Comparison of ENCODE assay signal across 8 mouse cellular contexts in the genomic region with DNA sequence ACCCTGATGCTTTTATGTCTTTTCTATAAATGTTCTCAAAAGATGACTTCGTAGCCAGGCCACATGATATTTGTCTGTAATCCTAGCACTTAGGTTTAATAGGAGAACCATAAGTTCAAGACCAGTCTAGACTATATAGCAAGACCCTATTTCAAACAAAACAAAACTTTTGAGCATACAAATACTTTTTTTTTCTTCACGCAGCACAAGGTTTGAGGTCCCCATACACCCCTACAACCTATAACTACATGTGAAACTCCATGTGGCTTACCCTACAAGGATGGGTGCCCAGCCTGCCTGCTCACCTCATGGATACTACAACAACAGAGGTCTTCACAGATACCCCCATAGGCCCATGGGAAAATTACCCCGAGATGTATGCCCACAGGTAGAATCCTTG. TPM values are rescaled to one million over a fixed set of nuclear protein-coding genes. Genes with fewer than 3 reads are reported as not detected.
A peak's percentile ranks its signal among the peaks of the same experiment; 100 is the strongest.
DNase-seq lines count a peak whose midpoint lies in the region; ATAC-seq lines count a peak whose summit lies in the region.
"Had no signal": no experiment of that assay in that cellular context is flagged by ENCODE, and none has a peak within 500 bp of the region (broad histone marks: within the 10 kb centered on the region; RNA-seq: fewer than 3 reads in every experiment).

No protein-coding gene starts in this region.

- ATAC-seq in megakaryocyte, adult 5-6 weeks (ENCODE audit: poor library complexity, severe bottlenecking): no peak
- ATAC-seq in forebrain, embryonic 15.5 days (replicated peaks): peak; percentile 29
- ATAC-seq in liver, embryonic 11.5 days (replicated peaks; ENCODE audit: low FRiP score): peak; percentile 30
- 0 out of 2 replicates have a peak, but pooled peaks have one; percentile 2 for ATAC-seq in stomach, embryonic 16.5 days (ENCODE audit: insufficient read depth, low FRiP score)

- no peak for DNase-seq in liver, embryonic 11.5 days (ENCODE audit: low spot score)
- DNase-seq in thymus, postnatal 14 days: no peak
- no peak for DNase-seq in adrenal gland, adult 2 months

- H3K36me3 ChIP-seq in megakaryocyte, embryonic 14.5 days (replicated peaks; ENCODE audit: low read length): peaks cover 32% of the 10 kb centered on the region
- peaks cover 15% of the 10 kb centered on the region; the same call in 1 of the 2 replicates for H3K36me3 ChIP-seq in forebrain, embryonic 15.5 days
- peaks cover 9% of the 10 kb centered on the region for H3K36me3 ChIP-seq in liver, embryonic 11.5 days (ENCODE audit: control insufficient read depth, insufficient read depth, low read length)
- peaks cover 2% of the 10 kb centered on the region; the same call in 1 of the 2 replicates for H3K36me3 ChIP-seq in stomach, embryonic 16.5 days (ENCODE audit: control insufficient read depth, insufficient read depth, low read length)

- 45% methylated on average over 3 of the region's 3 CpGs for WGBS in forebrain, embryonic 15.5 days
- whole genome bisulfite sequencing in liver, embryonic 11.5 days: 39% methylated on average over 3 of the region's 3 CpGs
- 39% methylated on average over 3 of the region's 3 CpGs for WGBS in stomach, embryonic 16.5 days

- peak overlapping the region; percentile 67 for H3K4me2 ChIP-seq in forebrain, embryonic 15.5 days (replicated peaks)
- peak overlapping the region; percentile 41 for H3K4me2 ChIP-seq in liver, embryonic 11.5 days
- peak overlapping the region; percentile 36; the same call in 1 of the 2 replicates for H3K4me2 ChIP-seq in stomach, embryonic 16.5 days (ENCODE audit: low read depth, low read length)

- H3K27ac ChIP-seq in forebrain, embryonic 15.5 days (replicated peaks): no peak overlapping the region
- no peak overlapping the region for H3K27ac ChIP-seq in liver, embryonic 11.5 days (ENCODE audit: low read depth, low read length)
- no peak overlapping the region for H3K27ac ChIP-seq in stomach, embryonic 16.5 days (ENCODE audit: low read length)

- H3K27me3 ChIP-seq in megakaryocyte, embryonic 14.5 days (replicated peaks): peaks cover 3% of the 10 kb centered on the region
- no peaks in the 10 kb centered on the region for H3K27me3 ChIP-seq in forebrain, embryonic 15.5 days
- H3K27me3 ChIP-seq in liver, embryonic 11.5 days (replicated peaks; ENCODE audit: control insufficient read depth, insufficient read depth, low read length): no peaks in the 10 kb centered on the region
- H3K27me3 ChIP-seq in stomach, embryonic 16.5 days (ENCODE audit: control insufficient read depth, insufficient read depth, low read length): no peaks in the 10 kb centered on the region

- H3K4me1 ChIP-seq in megakaryocyte, embryonic 14.5 days: peaks cover 48% of the 10 kb centered on the region
- H3K4me1 ChIP-seq in forebrain, embryonic 15.5 days: peaks cover 8% of the 10 kb centered on the region
- H3K4me1 ChIP-seq in liver, embryonic 11.5 days (replicated peaks; ENCODE audit: control insufficient read depth, insufficient read depth, low read length): peaks cover 19% of the 10 kb centered on the region
- peaks cover 5% of the 10 kb centered on the region; the same call in 1 of the 2 replicates for H3K4me1 ChIP-seq in stomach, embryonic 16.5 days (ENCODE audit: control insufficient read depth, insufficient read depth, low read length)

- peak overlapping the region; percentile 60; the same call in 1 of the 2 replicates for H3K9ac ChIP-seq in forebrain, embryonic 15.5 days (replicated peaks)
- 0 out of 2 replicates have a peak overlapping the region, but pooled peaks have one; percentile 12 for H3K9ac ChIP-seq in liver, embryonic 11.5 days (ENCODE audit: low read depth, low read length)
- H3K9ac ChIP-seq in stomach, embryonic 16.5 days (ENCODE audit: low read length): no peak overlapping the region

- no peaks in the 10 kb centered on the region for H3K9me3 ChIP-seq in megakaryocyte, embryonic 14.5 days
- H3K9me3 ChIP-seq in forebrain, embryonic 15.5 days: no peaks in the 10 kb centered on the region
- no peaks in the 10 kb centered on the region for H3K9me3 ChIP-seq in liver, embryonic 11.5 days (ENCODE audit: control insufficient read depth, low read length)
- no peaks in the 10 kb centered on the region for H3K9me3 ChIP-seq in stomach, embryonic 16.5 days (replicated peaks; ENCODE audit: control insufficient read depth, low read length)

- H3K4me3 ChIP-seq in megakaryocyte, embryonic 14.5 days (replicated peaks): peak overlapping the region; percentile 94
- H3K4me3 ChIP-seq in forebrain, embryonic 15.5 days: peak overlapping the region; percentile 61
- H3K4me3 ChIP-seq in liver, embryonic 11.5 days (ENCODE audit: low read depth, low read length): peak overlapping the region; percentile 84
- peak overlapping the region; percentile 80 for H3K4me3 ChIP-seq in stomach, embryonic 16.5 days (replicated peaks; ENCODE audit: low read length)

RNA-seq across cellular contexts. Expression of gene Ttc4, which starts 0.4 kb away (rescaled TPM):
- polyA plus RNA-seq in megakaryocyte, embryonic 14.5 days (2012; ENCODE audit: insufficient read depth, low replicate concordance): 4.3 and 5.9 TPM in 2 replicates
- total RNA-seq in megakaryocyte, adult 5-6 weeks (2015): 18.2 and 24.0 TPM in 2 replicates
- total RNA-seq in megakaryocyte, adult 5-6 weeks (2017): 21.9 and 24.3 TPM in 2 replicates
- 121 and 124 TPM in 2 replicates for polyA plus RNA-seq in forebrain, embryonic 15.5 days (2015; fragmentation: Nextera tagmentation; extraction: Ambion mirVana)
- 72.3 and 74.8 TPM in 2 replicates for polyA plus RNA-seq in liver, embryonic 11.5 days (2014; fragmentation: Nextera tagmentation; extraction: Ambion mirVana)
- polyA plus RNA-seq in stomach, embryonic 16.5 days (2015; fragmentation: Nextera tagmentation; extraction: Ambion mirVana): 82.7 and 83.3 TPM in 2 replicates
- total RNA-seq in adrenal gland, adult 2 months (2021): 10 to 100 TPM; 21.2 to 27.5 TPM
- polyA plus RNA-seq in adrenal gland, adult 2 months (2012; rRNA removed): 28.3 and 28.6 TPM in 2 replicates

RNA-seq across cellular contexts. Expression of gene Pars2, which starts 28.3 kb away (rescaled TPM):
- polyA plus RNA-seq in megakaryocyte, embryonic 14.5 days (2012; ENCODE audit: insufficient read depth, low replicate concordance): 2.3 TPM in 1 of 2 replicates, not detected in the other
- total RNA-seq in megakaryocyte, adult 5-6 weeks (2015): 3.6 and 4.1 TPM in 2 replicates
- total RNA-seq in megakaryocyte, adult 5-6 weeks (2017): 3.6 and 5.3 TPM in 2 replicates
- polyA plus RNA-seq in forebrain, embryonic 15.5 days (2015; fragmentation: Nextera tagmentation; extraction: Ambion mirVana): 12.6 and 14.2 TPM in 2 replicates
- polyA plus RNA-seq in liver, embryonic 11.5 days (2014; fragmentation: Nextera tagmentation; extraction: Ambion mirVana): 11.5 and 11.7 TPM in 2 replicates
- polyA plus RNA-seq in stomach, embryonic 16.5 days (2015; fragmentation: Nextera tagmentation; extraction: Ambion mirVana): 12.8 and 13.8 TPM in 2 replicates
- total RNA-seq in adrenal gland, adult 2 months (2021): 1 to 10 TPM; 3.6 to 8.9 TPM
- 5.2 and 10.3 TPM in 2 replicates for polyA plus RNA-seq in adrenal gland, adult 2 months (2012; rRNA removed)

RNA-seq across cellular contexts. Expression of gene Mroh7, which starts 51.6 kb away (rescaled TPM):
- polyA plus RNA-seq in megakaryocyte, embryonic 14.5 days (2012; ENCODE audit: insufficient read depth, low replicate concordance): not detected in 2 replicates
- 0.13 TPM in 1 of 2 replicates, not detected in the other for total RNA-seq in megakaryocyte, adult 5-6 weeks (2015)
- not detected in 2 replicates for total RNA-seq in megakaryocyte, adult 5-6 weeks (2017)
- 0.20 and 0.87 TPM in 2 replicates for polyA plus RNA-seq in forebrain, embryonic 15.5 days (2015; fragmentation: Nextera tagmentation; extraction: Ambion mirVana)
- polyA plus RNA-seq in liver, embryonic 11.5 days (2014; fragmentation: Nextera tagmentation; extraction: Ambion mirVana): 0.22 TPM in 2 replicates
- 0.14 TPM in 1 of 2 replicates, not detected in the other for polyA plus RNA-seq in stomach, embryonic 16.5 days (2015; fragmentation: Nextera tagmentation; extraction: Ambion mirVana)
- 1 to 10 TPM in 1 of 2 experiments, under 1 TPM in 1; 0.83 to 1.4 TPM for total RNA-seq in adrenal gland, adult 2 months (2021)
- polyA plus RNA-seq in adrenal gland, adult 2 months (2012; rRNA removed): 3.1 and 5.1 TPM in 2 replicates

RNA-seq across cellular contexts. Expression of gene Fam151a, which starts 54.5 kb away (rescaled TPM):
- polyA plus RNA-seq in megakaryocyte, embryonic 14.5 days (2012; ENCODE audit: insufficient read depth, low replicate concordance): not detected in 2 replicates
- not detected in 2 replicates for total RNA-seq in megakaryocyte, adult 5-6 weeks (2015)
- 0.37 TPM in 1 of 2 replicates, not detected in the other for total RNA-seq in megakaryocyte, adult 5-6 weeks (2017)
- not detected in 2 replicates for polyA plus RNA-seq in forebrain, embryonic 15.5 days (2015; fragmentation: Nextera tagmentation; extraction: Ambion mirVana)
- 0.11 TPM in 1 of 2 replicates, not detected in the other for polyA plus RNA-seq in liver, embryonic 11.5 days (2014; fragmentation: Nextera tagmentation; extraction: Ambion mirVana)
- 5.4 and 7.7 TPM in 2 replicates for polyA plus RNA-seq in stomach, embryonic 16.5 days (2015; fragmentation: Nextera tagmentation; extraction: Ambion mirVana)
- total RNA-seq in adrenal gland, adult 2 months (2021): under 1 TPM; 0.23 to 0.45 TPM
- polyA plus RNA-seq in adrenal gland, adult 2 months (2012; rRNA removed): 0.18 TPM in 1 of 2 replicates, not detected in the other
- total RNA-seq: left cerebral cortex, postnatal 14 days had no signal

RNA-seq across cellular contexts. Expression of gene Ttc22, which starts 56.9 kb away (rescaled TPM):
- not detected in 2 replicates for polyA plus RNA-seq in megakaryocyte, embryonic 14.5 days (2012; ENCODE audit: insufficient read depth, low replicate concordance)
- not detected in 2 replicates for total RNA-seq in megakaryocyte, adult 5-6 weeks (2015)
- total RNA-seq in megakaryocyte, adult 5-6 weeks (2017): not detected in 2 replicates
- 0.34 and 0.62 TPM in 2 replicates for polyA plus RNA-seq in forebrain, embryonic 15.5 days (2015; fragmentation: Nextera tagmentation; extraction: Ambion mirVana)
- polyA plus RNA-seq in liver, embryonic 11.5 days (2014; fragmentation: Nextera tagmentation; extraction: Ambion mirVana): 0.12 TPM in 2 replicates
- polyA plus RNA-seq in stomach, embryonic 16.5 days (2015; fragmentation: Nextera tagmentation; extraction: Ambion mirVana): 12.6 and 15.3 TPM in 2 replicates
- total RNA-seq in adrenal gland, adult 2 months (2021): under 1 TPM in 1 of 2 experiments, not detected in 1; 0.12 TPM
- polyA plus RNA-seq in adrenal gland, adult 2 months (2012; rRNA removed): 0.04 TPM in 1 of 2 replicates, not detected in the other
